Mouse (Mus musculus): ENCODE data around the gene Tgfbr3l. TPM values are rescaled to one million over a fixed set of nuclear protein-coding genes. Genes with fewer than 3 reads are reported as not detected.
A peak's percentile ranks its signal among the peaks of the same experiment; 100 is the strongest.

The Tgfbr3l gene
- total and polyA plus RNA-seq, 2 experiments, result 4.2 to 35.1 TPM

GRCm38 (mm10) chr8:4263105-4263791 is 15.2 kb downstream of the Tgfbr3l start:
- Histone ChIP-seq H3K9ac (ENCODE audit: low read depth, low read length) (no peak overlapping the region), H3K36me3 (ENCODE audit: control insufficient read depth, insufficient read depth, low read length) (peaks cover 20% of the 10 kb centered on the region), H3K79me2 (ENCODE audit: control insufficient read depth, insufficient read depth, low read length) (no peaks in the 10 kb centered on the region), H3K27ac (replicated peaks; ENCODE audit: insufficient read depth, low read depth, low read length) (no peak overlapping the region), H3K4me3 (ENCODE audit: insufficient read depth, low read depth, low read length) (no peak overlapping the region), H3K27me3 (ENCODE audit: control insufficient read depth, insufficient read depth, low read length) (no peaks in the 10 kb centered on the region), H3K4me1 (ENCODE audit: control insufficient read depth, insufficient read depth, low read length) (0 out of 2 replicates have a peak, but pooled peaks cover 3% of the 10 kb centered on the region)
- 77% methylated on average over 8 of the region's 8 CpGs for WGBS
- TF ChIP-seq POLR2A (IDR thresholded peaks at IDR 0.05; ENCODE audit: extremely low read depth, insufficient read depth, low read length) (no peak), CTCF (IDR thresholded peaks at IDR 0.05; ENCODE audit: low read depth, low read length) (no peak)
- no peak for DNase-seq (ENCODE audit: extremely low read depth, low read depth, low spot score)

- H3K27ac ChIP-seq (replicated peaks; ENCODE audit: insufficient read depth, low read depth, low read length), result no peak overlapping the region
- no peaks in the 10 kb centered on the region for H3K4me1 ChIP-seq (ENCODE audit: control insufficient read depth, insufficient read depth, low read length)
- 92% methylated on average over 15 of the region's 15 CpGs for WGBS
- H3K36me3 ChIP-seq (ENCODE audit: control insufficient read depth, insufficient read depth, low read length), result peaks cover 37% of the 10 kb centered on the region
- no peak overlapping the region for H3K4me3 ChIP-seq (ENCODE audit: insufficient read depth, low read depth, low read length)
- no peaks in the 10 kb centered on the region for H3K79me2 ChIP-seq (ENCODE audit: control insufficient read depth, insufficient read depth, low read length)
- H3K27me3 ChIP-seq (ENCODE audit: control insufficient read depth, insufficient read depth, low read length), result no peaks in the 10 kb centered on the region
- TF ChIP-seq CTCF (IDR thresholded peaks at IDR 0.05; ENCODE audit: low read depth, low read length) (no peak), POLR2A (IDR thresholded peaks at IDR 0.05; ENCODE audit: extremely low read depth, insufficient read depth, low read length) (no peak)
- no peak overlapping the region for H3K9ac ChIP-seq (ENCODE audit: low read depth, low read length)
- no peak for DNase-seq (ENCODE audit: extremely low read depth, low read depth, low spot score)
Measured at GRCm38 (mm10) chr8:4265160-4265914, 17.3 kb downstream of the Tgfbr3l start.

GRCm38 (mm10) chr8:4267627-4268026 is 19.6 kb downstream of the Tgfbr3l start:
- H3K27me3 ChIP-seq (ENCODE audit: control insufficient read depth, insufficient read depth, low read length), result no peaks in the 10 kb centered on the region
- 89% methylated on average over 15 of the region's 15 CpGs for WGBS
- DNase-seq (ENCODE audit: extremely low read depth, low read depth, low spot score), result no peak
- no peaks in the 10 kb centered on the region for H3K79me2 ChIP-seq (ENCODE audit: control insufficient read depth, insufficient read depth, low read length)
- no peak overlapping the region for H3K9ac ChIP-seq (ENCODE audit: low read depth, low read length)
- no peak overlapping the region for H3K4me3 ChIP-seq (ENCODE audit: insufficient read depth, low read depth, low read length)
- no peaks in the 10 kb centered on the region for H3K4me1 ChIP-seq (ENCODE audit: control insufficient read depth, insufficient read depth, low read length)
- H3K27ac ChIP-seq (replicated peaks; ENCODE audit: insufficient read depth, low read depth, low read length), result no peak overlapping the region
- H3K36me3 ChIP-seq (ENCODE audit: control insufficient read depth, insufficient read depth, low read length), result peaks cover 40% of the 10 kb centered on the region
- TF ChIP-seq CTCF (IDR thresholded peaks at IDR 0.05; ENCODE audit: low read depth, low read length) (peak; percentile 59), POLR2A (IDR thresholded peaks at IDR 0.05; ENCODE audit: extremely low read depth, insufficient read depth, low read length) (no peak)

- no peak overlapping the region for H3K4me3 ChIP-seq (ENCODE audit: insufficient read depth, low read depth, low read length)
- peaks cover 1% of the 10 kb centered on the region; the same call in 1 of the 2 replicates for H3K4me1 ChIP-seq (ENCODE audit: control insufficient read depth, insufficient read depth, low read length)
- no peak for TF ChIP-seq CTCF (IDR thresholded peaks at IDR 0.05; ENCODE audit: low read depth, low read length)
- TF ChIP-seq POLR2A (IDR thresholded peaks at IDR 0.05; ENCODE audit: extremely low read depth, insufficient read depth, low read length), result no peak
- DNase-seq (ENCODE audit: extremely low read depth, low read depth, low spot score), result no peak
- peaks cover under 1% of the 10 kb centered on the region; the same call in 1 of the 2 replicates for H3K79me2 ChIP-seq (ENCODE audit: control insufficient read depth, insufficient read depth, low read length)
- WGBS, result 66% methylated on average over 6 of the region's 6 CpGs
- H3K27me3 ChIP-seq (ENCODE audit: control insufficient read depth, insufficient read depth, low read length), result no peaks in the 10 kb centered on the region
- no peak overlapping the region for H3K9ac ChIP-seq (ENCODE audit: low read depth, low read length)
- peaks cover 48% of the 10 kb centered on the region for H3K36me3 ChIP-seq (ENCODE audit: control insufficient read depth, insufficient read depth, low read length)
- H3K27ac ChIP-seq (replicated peaks; ENCODE audit: insufficient read depth, low read depth, low read length), result no peak overlapping the region
Measured at GRCm38 (mm10) chr8:4269609-4270008, 21.6 kb downstream of the Tgfbr3l start.

DNA sequence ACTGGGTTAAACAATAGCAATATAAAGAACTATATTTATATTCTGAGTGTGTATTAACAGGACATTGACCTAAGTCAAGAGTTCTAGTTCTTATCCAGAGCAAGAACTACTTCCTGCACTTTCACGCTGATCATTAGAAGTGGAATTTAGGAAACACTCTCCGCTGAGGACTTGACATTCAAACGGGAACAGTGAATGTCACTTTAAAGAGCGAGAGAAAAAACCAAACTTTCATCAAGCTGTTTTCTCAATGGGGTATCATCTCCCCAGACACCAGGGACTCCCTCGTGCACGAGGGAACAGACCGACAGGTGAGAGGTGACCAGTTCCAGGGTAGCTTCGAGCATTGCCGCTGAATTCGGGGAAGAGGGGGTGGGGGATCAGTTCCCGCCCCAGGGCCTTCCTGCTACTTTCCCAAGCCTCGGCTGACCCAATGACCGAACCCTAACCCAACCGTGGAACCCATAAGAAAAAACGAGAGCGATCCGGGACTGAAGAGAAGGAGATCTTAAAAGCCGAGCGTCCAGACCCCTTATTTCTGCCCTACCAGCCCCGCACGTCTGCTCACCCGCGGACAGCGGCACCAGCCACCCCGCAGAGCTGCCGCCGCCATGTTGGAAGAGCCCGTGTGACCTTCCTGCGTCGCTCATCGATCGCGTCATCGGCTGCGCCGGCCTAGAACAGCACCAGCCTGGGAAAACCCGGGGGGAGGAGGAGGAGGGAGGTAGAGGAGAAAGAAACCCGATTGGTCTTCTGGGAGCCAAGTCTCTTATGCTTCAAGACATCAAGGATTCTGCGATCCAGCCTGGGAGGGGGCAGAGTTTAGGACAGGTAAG is 27.5 kb downstream of the Tgfbr3l start, which contains the start of gene Timm44:
TSS of gene Timm44 (minus strand) at position 639 of the 836 bp plus-strand sequence.
- Histone ChIP-seq H3K27ac (replicated peaks; ENCODE audit: insufficient read depth, low read depth, low read length) (peak within 1 kb of the TSS; percentile 78), H3K4me3 (ENCODE audit: insufficient read depth, low read depth, low read length) (peak within 1 kb of the TSS; percentile 56), H3K79me2 (ENCODE audit: control insufficient read depth, insufficient read depth, low read length) (peaks cover 3% of the 10 kb centered on the region; the same call in 1 of the 2 replicates), H3K36me3 (ENCODE audit: control insufficient read depth, insufficient read depth, low read length) (peaks cover 16% of the 10 kb centered on the region), H3K27me3 (ENCODE audit: control insufficient read depth, insufficient read depth, low read length) (no peaks in the 10 kb centered on the region), H3K4me1 (ENCODE audit: control insufficient read depth, insufficient read depth, low read length) (peaks cover 4% of the 10 kb centered on the region; the same call in 1 of the 2 replicates), H3K9ac (ENCODE audit: low read depth, low read length) (peak within 1 kb of the TSS; percentile 70)
- TF ChIP-seq CTCF (IDR thresholded peaks at IDR 0.05; ENCODE audit: low read depth, low read length) (no peak), POLR2A (IDR thresholded peaks at IDR 0.05; ENCODE audit: extremely low read depth, insufficient read depth, low read length) (peak; percentile 46; the same call in 1 of the 2 replicates)
- WGBS, result under 1% methylated on average over 39 of the region's 39 CpGs
- peak; percentile 88 for DNase-seq (ENCODE audit: extremely low read depth, low read depth, low spot score)

Data from liver, adult 2 months (tissue).